Mouse (Mus musculus) heart, postnatal 10 days (tissue): Measurements from ENCODE around the gene Hmga2. TPM values are rescaled to one million over a fixed set of nuclear protein-coding genes. Genes with fewer than 3 reads are reported as not detected.
A peak's percentile ranks its signal among the peaks of the same experiment; 100 is the strongest.
"Not testable (repeated sequence)": the region's sequence is repeated elsewhere in the genome, so short reads cannot be mapped to it uniquely, and the experiment has no call there.

Experiments
- DNase-seq, 2 experiments: peaks; one replicate each; pipeline ENCODE4 v3.0.0; 2021
- intact Hi-C: fragments of 180-260 bp; cut with DNase I; formaldehyde crosslinking; loops from one replicate; pipeline ENCODE4 v1.15.1; 2025
- total RNA-seq, 2 experiments: library from RNA; stranded (reverse); gene quantifications; 2 replicates each; pipeline ENCODE4 v1.2.3; 2021

Hmga2 gene
- total RNA-seq, 2 experiments from 2014 or later, result 0.26 to 0.30 TPM

- intact Hi-C loops, result no loop called here
- DNase-seq, result no peak
Measured at GRCm38 (mm10) chr10:120399846-120400510, 76.3 kb downstream of the Hmga2 start.

DNA sequence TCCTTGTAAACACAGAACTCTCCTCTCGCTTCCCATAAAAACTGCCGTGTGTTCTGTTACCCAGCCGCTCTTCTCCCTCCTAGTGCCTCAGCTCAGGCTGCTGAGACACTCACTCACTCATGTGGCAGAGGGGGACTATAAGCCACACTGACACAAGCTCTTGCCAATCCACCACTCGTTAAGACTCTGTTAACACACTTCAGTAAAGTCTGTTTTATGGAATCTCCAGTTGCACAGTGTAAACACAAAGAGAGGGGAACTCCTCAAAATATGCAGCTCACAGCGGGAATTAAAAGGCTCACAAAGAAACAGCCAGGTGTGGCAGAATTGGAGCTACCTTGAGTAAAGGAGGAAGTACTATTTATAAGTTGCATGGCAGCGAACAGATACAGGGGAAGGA lies 77.5 kb downstream of the Hmga2 start:
- DNase-seq, result no peak
- intact Hi-C loops, result no loop called here

- no peak for DNase-seq
- intact Hi-C loops, result no loop called here
Measured at GRCm38 (mm10) chr10:120397211-120397631, 79.0 kb downstream of the Hmga2 start.

GRCm38 (mm10) chr10:120395550-120395949 lies 80.7 kb downstream of the Hmga2 start:
- DNase-seq, result no peak
- intact Hi-C loops, result no loop called here

- DNase-seq, result no peak
- intact Hi-C loops, result no loop called here
Measured at GRCm38 (mm10) chr10:120394740-120395139, 81.5 kb downstream of the Hmga2 start.

GRCm38 (mm10) chr10:120391971-120392716 lies 84.1 kb downstream of the Hmga2 start:
- DNase-seq, result no peak
- intact Hi-C loops, result no loop called here

- DNase-seq, result no peak
- intact Hi-C loops, result no loop called here
Measured at GRCm38 (mm10) chr10:120390912-120391835, 85.1 kb downstream of the Hmga2 start.

- no peak for DNase-seq
- intact Hi-C loops, result loop anchor here (5.0 kb wide), 1 partner anchor 88 kb away; the partner anchor contains the start of gene Hmga2
Measured at GRCm38 (mm10) chr10:120389707-120390106, 86.6 kb downstream of the Hmga2 start.

DNA sequence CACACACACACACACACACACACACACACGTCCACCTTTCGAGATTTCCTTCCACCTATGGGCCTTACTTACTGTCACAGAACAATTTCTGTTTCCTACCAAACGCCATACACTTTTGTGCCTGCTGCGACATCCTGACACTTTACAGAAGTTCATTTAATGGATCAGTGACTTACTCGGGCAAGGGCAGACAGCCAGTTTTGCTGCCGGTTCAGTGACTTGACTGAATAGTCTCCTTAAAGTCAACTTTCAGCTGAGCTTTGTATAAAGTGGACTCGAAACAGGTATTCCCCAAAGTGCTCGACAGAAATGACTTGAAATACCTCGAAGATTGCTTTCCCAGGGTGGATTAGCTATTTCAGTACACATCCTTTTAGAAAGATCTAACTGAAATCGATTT lies 87.3 kb downstream of the Hmga2 start:
- intact Hi-C loops, result loop anchor here (5.0 kb wide), 1 partner anchor 88 kb away; the partner anchor contains the start of gene Hmga2
- DNase-seq, result no peak

DNA sequence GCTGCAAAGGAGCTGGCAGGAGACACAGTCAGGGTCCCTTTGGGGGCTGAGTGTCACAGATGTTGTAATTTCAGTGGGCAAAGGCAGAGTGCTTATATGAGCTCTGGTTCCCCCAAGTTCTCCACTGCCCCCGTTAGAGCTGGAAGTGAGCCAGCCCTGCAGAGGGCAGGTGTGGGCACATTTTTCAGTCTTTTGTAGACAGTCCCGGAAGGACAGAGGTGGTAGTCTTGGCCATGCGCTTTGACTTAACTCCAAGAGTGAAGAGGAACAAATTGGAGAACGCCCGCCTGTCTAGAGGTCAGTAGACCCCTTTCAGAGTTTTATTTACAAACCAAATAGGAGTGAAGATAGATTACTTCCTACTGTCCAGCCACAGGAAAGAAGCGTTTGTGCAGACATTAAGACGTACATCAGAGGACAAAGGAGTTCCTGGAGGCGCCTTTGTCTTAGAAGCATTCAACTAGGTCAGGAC lies 87.8 kb downstream of the Hmga2 start:
- intact Hi-C loops, result loop anchor here (5.0 kb wide), 1 partner anchor 89 kb away; the partner anchor contains the start of gene Hmga2
- DNase-seq, result no peak

DNA sequence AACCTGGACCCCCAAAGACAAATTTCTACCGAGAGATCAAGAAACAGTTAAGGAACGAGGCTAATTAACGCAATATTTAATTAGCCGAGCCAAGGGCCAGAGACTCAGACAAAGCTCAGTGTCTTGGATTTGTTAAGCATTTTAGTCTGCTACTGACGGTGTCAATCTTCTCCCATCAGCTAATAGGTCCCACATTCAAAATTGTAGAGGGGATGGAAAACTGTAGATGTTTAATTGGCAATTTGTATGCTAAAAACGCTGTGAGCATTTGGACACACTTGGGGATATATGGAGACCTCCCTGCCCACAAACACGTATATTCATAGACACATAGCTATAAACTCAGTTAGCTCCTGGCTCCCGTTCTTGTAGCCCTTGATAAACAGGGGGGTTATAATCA lies 89.2 kb downstream of the Hmga2 start:
- intact Hi-C loops, result loop anchor here (5.0 kb wide), 1 partner anchor 90 kb away; the partner anchor contains the start of gene Hmga2
- no peak for DNase-seq

DNA sequence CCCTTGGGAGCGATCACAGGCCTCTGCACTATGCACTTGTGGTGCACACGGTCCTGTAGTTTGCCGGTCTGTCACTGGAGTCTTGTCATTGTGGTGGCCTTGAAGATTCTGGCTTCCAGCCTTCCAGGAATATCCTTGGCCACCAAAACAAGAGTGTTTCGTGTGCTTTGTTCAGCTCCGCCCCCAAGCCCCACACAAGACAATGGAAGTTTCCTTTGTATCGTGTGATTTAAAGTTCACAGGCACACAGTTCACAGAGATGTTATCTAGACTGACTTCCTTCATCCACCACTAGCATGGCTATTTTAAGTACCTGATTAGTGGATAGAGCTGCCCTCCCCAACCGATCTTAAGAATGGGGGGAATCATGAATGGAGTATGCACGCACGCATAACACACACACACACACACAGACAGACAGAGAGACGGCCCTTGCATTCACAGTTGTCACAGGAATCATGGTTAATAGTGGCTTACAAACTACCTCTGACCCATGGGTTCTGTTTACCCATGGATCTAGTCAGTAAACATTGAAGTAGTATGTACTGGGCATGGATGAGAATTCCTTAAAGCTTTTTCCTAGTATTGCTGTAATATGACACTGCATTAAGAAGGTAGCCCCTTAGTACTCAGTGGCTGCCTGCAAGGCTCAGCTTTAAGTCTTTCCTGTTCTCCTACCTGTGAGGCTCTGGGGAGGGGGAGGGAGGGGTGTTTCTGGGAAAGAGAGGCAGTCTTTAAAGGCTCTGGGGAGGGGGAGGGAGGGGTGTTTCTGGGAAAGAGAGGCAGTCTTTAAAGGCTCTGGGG lies 91.3 kb downstream of the Hmga2 start:
- peak; percentile 26 to 33 for DNase-seq
- intact Hi-C loops, result loop anchor here (5.0 kb wide), 1 partner anchor 92 kb away; the partner anchor contains the start of gene Hmga2

DNA sequence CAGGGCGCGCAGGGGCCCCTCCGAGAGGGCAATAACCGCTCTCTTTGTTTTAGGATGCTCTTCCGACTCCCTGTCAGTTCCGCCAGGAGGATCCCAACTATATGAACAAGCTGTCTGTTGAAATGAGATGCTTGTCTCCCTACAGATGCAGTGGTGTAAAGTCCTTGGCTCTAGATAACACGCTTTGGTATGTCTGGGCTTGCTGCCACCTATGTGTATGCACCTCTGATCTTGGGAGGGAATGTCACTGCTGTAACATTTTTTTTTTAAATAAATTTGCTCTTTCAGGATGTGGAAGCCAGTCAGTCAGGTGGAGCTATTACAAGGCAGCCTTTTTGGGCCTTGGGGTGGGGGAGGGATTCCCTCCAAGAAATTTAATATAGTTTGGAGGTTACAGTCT lies 92.2 kb downstream of the Hmga2 start:
- intact Hi-C loops, result no loop called here
- DNase-seq, result no peak

DNA sequence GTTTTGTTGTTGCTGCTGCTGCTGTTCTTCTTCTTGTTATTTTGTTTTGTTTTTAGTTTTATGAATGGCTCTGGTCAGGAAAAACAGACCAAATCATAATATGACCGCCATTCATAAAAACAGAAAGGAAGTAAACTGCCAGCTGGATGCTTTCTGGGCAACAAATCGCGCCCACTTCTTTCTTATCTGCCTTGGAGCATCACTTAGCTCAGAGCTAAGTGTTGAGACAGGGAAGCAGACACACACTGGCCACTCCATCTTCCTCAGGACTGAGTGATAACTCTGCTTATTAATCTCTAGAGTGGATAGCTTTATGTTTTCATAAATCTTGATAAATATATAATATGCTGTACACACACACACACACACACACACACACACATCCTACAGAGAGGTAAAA lies 98.5 kb downstream of the Hmga2 start:
- intact Hi-C loops, result no loop called here
- DNase-seq, result no peak

DNA sequence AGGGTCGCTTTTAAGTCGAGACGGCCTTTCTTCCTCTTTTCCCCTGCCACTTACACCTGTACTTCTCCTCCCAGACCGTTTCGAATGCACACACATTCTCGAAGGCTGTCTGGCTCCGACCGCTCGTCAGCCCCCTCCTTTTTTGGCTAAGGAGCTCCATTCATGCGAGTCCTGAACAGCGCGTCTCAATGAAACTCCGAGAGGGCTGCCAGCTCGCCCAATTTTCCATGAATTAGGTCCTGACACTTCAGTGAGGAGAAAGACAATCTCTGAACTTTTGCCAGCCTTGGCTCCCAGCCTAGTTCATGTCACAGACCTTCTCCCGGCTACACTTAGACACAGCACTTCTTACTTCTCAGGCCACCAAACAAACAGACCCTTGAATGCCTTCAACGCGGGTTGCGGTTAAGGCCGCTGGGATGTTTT lies 98.9 kb downstream of the Hmga2 start:
- peak; percentile 86 for DNase-seq
- intact Hi-C loops, result no loop called here

- intact Hi-C loops, result no loop called here
- DNase-seq, result no peak
Measured at GRCm38 (mm10) chr10:120375438-120375837, 100.8 kb downstream of the Hmga2 start.

GRCm38 (mm10) chr10:120371215-120371614 lies 105.1 kb downstream of the Hmga2 start:
- intact Hi-C loops, result no loop called here
- DNase-seq, result no peak

- no peak for DNase-seq
- intact Hi-C loops, result no loop called here
Measured at GRCm38 (mm10) chr10:120369187-120369805, 107.0 kb downstream of the Hmga2 start.

- intact Hi-C loops, DNase-seq: not testable (repeated sequence)
Measured at GRCm38 (mm10) chr10:120366173-120366592, 110.1 kb downstream of the Hmga2 start.
